Mouse (Mus musculus) liver, embryonic 14.5 days (tissue): ENCODE data around the gene Hmgcl.

Experiments used
- CTCF ChIP-seq: IDR thresholded peaks from 2 replicates; pipeline ENCODE4 v1.5.1; 2016; ENCODE audit warnings: antibody characterized with exemption, low read depth, control low read depth
- EP300 ChIP-seq: IDR thresholded peaks from 2 replicates; pipeline ENCODE4 v1.6.1; 2016; ENCODE audit warnings: antibody characterized with exemption, low read depth

- TF ChIP-seq CTCF (no peak), EP300 (no peak)
These were observed 4.1 kb downstream of the Hmgcl start for GRCm38 (mm10) chr4:135950365-135950764.
